Mouse (Mus musculus) c-Kit-positive CD71-positive TER-119-positive erythroid progenitor cells, embryonic 14.5 days (primary cell): ENCODE results near the gene Inf2.

Source experiments
- DNase-seq: peaks from one replicate; pipeline ENCODE4 v3.0.0-alpha.2; 2013; ENCODE audit warnings: low spot score

Gene Inf2

GRCm38 (mm10) chr12:112588426-112589256 lies at the start of gene Inf2:
Gene Inf2, plus strand, starts transcription at chr12:112588784.
- peak; percentile 18 for DNase-seq

GRCm38 (mm10) chr12:112539466-112539965 lies 49.1 kb upstream of the Inf2 start:
- no peak for DNase-seq

- DNase-seq = no peak
Measured at GRCm38 (mm10) chr12:112540321-112540720, 48.3 kb upstream of the Inf2 start.

- DNase-seq = no peak
Measured at GRCm38 (mm10) chr12:112541483-112542091, 47.0 kb upstream of the Inf2 start.

GRCm38 (mm10) chr12:112542257-112542919 lies 46.2 kb upstream of the Inf2 start:
- no peak for DNase-seq

- peak; percentile 64 for DNase-seq
Measured at GRCm38 (mm10) chr12:112542920-112543300, 45.7 kb upstream of the Inf2 start.

- no peak for DNase-seq
Measured at GRCm38 (mm10) chr12:112543941-112544340, 44.6 kb upstream of the Inf2 start.

- no peak for DNase-seq
Measured at GRCm38 (mm10) chr12:112544946-112545701, 43.5 kb upstream of the Inf2 start.

- no peak for DNase-seq
Measured at GRCm38 (mm10) chr12:112546110-112546509, 42.5 kb upstream of the Inf2 start.

- no peak for DNase-seq
Measured at GRCm38 (mm10) chr12:112549287-112549686, 39.3 kb upstream of the Inf2 start.

- peak; percentile 68 for DNase-seq
Measured at GRCm38 (mm10) chr12:112551861-112552375, 36.7 kb upstream of the Inf2 start.

GRCm38 (mm10) chr12:112552520-112552919 lies 36.1 kb upstream of the Inf2 start:
- DNase-seq = no peak

GRCm38 (mm10) chr12:112554900-112555299 lies 33.7 kb upstream of the Inf2 start:
- DNase-seq = no peak

GRCm38 (mm10) chr12:112556531-112557060 lies 32.0 kb upstream of the Inf2 start:
- no peak for DNase-seq

GRCm38 (mm10) chr12:112557219-112557618 lies 31.4 kb upstream of the Inf2 start:
- DNase-seq = no peak

- no peak for DNase-seq
Measured at GRCm38 (mm10) chr12:112559231-112559630, 29.4 kb upstream of the Inf2 start.

GRCm38 (mm10) chr12:112559671-112560070 lies 28.9 kb upstream of the Inf2 start:
- no peak for DNase-seq

- no peak for DNase-seq
Measured at GRCm38 (mm10) chr12:112560176-112560797, 28.3 kb upstream of the Inf2 start.

- DNase-seq = no peak
Measured at GRCm38 (mm10) chr12:112561163-112561562, 27.4 kb upstream of the Inf2 start.

GRCm38 (mm10) chr12:112562462-112562861 lies 26.1 kb upstream of the Inf2 start:
- DNase-seq = no peak

- no peak for DNase-seq
Measured at GRCm38 (mm10) chr12:112563011-112563410, 25.6 kb upstream of the Inf2 start.
